In genomic region chr19:60463896-60464295, GRCm38 (mm10) we compare ENCODE assay signal across 10 mouse cellular contexts. TPM values are rescaled to one million over a fixed set of nuclear protein-coding genes. Genes with fewer than 3 reads are reported as not detected.
DNase-seq lines count a peak whose midpoint lies in the region; ATAC-seq lines count a peak whose summit lies in the region.
"Had no signal": no experiment of that assay in that cellular context is flagged by ENCODE, and none has a peak within 500 bp of the region (broad histone marks: within the 10 kb centered on the region; RNA-seq: fewer than 3 reads in every experiment).

No protein-coding gene starts in this region.

- intact Hi-C loops in left cerebral cortex, postnatal 25 days (cut with DNase I): no loop called here

- no peak overlapping the region for H3K9ac ChIP-seq in kidney, embryonic 15.5 days
- no peak overlapping the region for H3K9ac ChIP-seq in intestine, embryonic 15.5 days

- no peak for ATAC-seq in kidney, embryonic 15.5 days (replicated peaks; ENCODE audit: low FRiP score)
- ATAC-seq in intestine, embryonic 15.5 days: peak; percentile 49; the same call in 1 of the 2 replicates
- no peak for ATAC-seq in megakaryocyte-erythroid progenitor cell, adult 5-6 weeks (replicated peaks; ENCODE audit: low FRiP score, low TSS enrichment, poor library complexity, severe bottlenecking)

- no peak overlapping the region for H3K4me3 ChIP-seq in kidney, embryonic 15.5 days (replicated peaks)
- no peak overlapping the region for H3K4me3 ChIP-seq in intestine, embryonic 15.5 days (replicated peaks)

- H3K9me3 ChIP-seq in kidney, embryonic 15.5 days (replicated peaks): no peaks in the 10 kb centered on the region
- H3K9me3 ChIP-seq in intestine, embryonic 15.5 days: no peaks in the 10 kb centered on the region

- H3K27me3 ChIP-seq in kidney, embryonic 15.5 days: peaks cover 41% of the 10 kb centered on the region
- peaks cover 30% of the 10 kb centered on the region for H3K27me3 ChIP-seq in intestine, embryonic 15.5 days (replicated peaks)

- no peak overlapping the region for H3K27ac ChIP-seq in kidney, embryonic 15.5 days
- H3K27ac ChIP-seq in intestine, embryonic 15.5 days: no peak overlapping the region

- H3K4me2 ChIP-seq in kidney, embryonic 15.5 days: no peak overlapping the region
- no peak overlapping the region for H3K4me2 ChIP-seq in intestine, embryonic 15.5 days (replicated peaks)

- peaks cover 21% of the 10 kb centered on the region for H3K4me1 ChIP-seq in kidney, embryonic 15.5 days
- peaks cover 11% of the 10 kb centered on the region for H3K4me1 ChIP-seq in intestine, embryonic 15.5 days (replicated peaks)

- no peaks in the 10 kb centered on the region for H3K36me3 ChIP-seq in kidney, embryonic 15.5 days
- no peaks in the 10 kb centered on the region for H3K36me3 ChIP-seq in intestine, embryonic 15.5 days

- 38% methylated on average over 3 of the region's 3 CpGs for WGBS in kidney, embryonic 15.5 days
- WGBS in intestine, embryonic 15.5 days: 26% methylated on average over 3 of the region's 3 CpGs

- peak; percentile 8 for DNase-seq in kidney, adult 11 months
- peak; percentile 81 for DNase-seq in brain, embryonic 18.5 days (ENCODE audit: low read depth, low spot score)
- DNase-seq in gastrocnemius, adult 18-20 months (ENCODE audit: low spot score): peak; percentile 56
- peak; percentile 71 to 94 for DNase-seq in left cerebral cortex, postnatal 25 days (ENCODE audit: low spot score in 2 of 2)
- DNase-seq in right cerebral cortex, adult 2 months (ENCODE audit: low spot score in 2 of 2): peak; percentile 86 to 89

RNA-seq across cellular contexts. Expression of gene Prlhr, which starts 4.2 kb away (rescaled TPM):
- 0.19 TPM in 1 of 2 replicates, not detected in the other for polyA plus RNA-seq in kidney, embryonic 15.5 days (2015; fragmentation: Nextera tagmentation; extraction: Ambion mirVana)
- total RNA-seq in gastrocnemius, adult 18-20 months (2021): not detected
- polyA plus RNA-seq in intestine, embryonic 15.5 days (2015; fragmentation: Nextera tagmentation; extraction: Ambion mirVana): not detected in 2 replicates
- not detected for total RNA-seq in left cerebral cortex, postnatal 25 days (2021)
- not detected in 2 replicates for total RNA-seq in megakaryocyte-erythroid progenitor cell, adult 5-6 weeks (2014; fragmentation: Nextera tagmentation)
- not detected in 2 replicates for total RNA-seq in megakaryocyte-erythroid progenitor cell, adult 5-6 weeks (2017)
- total RNA-seq: ES-E14 had no signal
- polyA plus RNA-seq: spleen, adult 2 months had no signal

Comparison
In these comparisons a context has a peak if more than half of its experiments do, and no peak if none do; other contexts are left out.
1. DNase-seq: peak in every context shown above with its lines; median percentile 88 in right cerebral cortex, adult 2 months; 82 in left cerebral cortex, postnatal 25 days; 81 in brain, embryonic 18.5 days; 56 in gastrocnemius, adult 18-20 months; 8 in kidney, adult 11 months.